Mouse (Mus musculus): ENCODE measurements around the gene Ythdf1. TPM values are rescaled to one million over a fixed set of nuclear protein-coding genes. Genes with fewer than 3 reads are reported as not detected.

Ythdf1 gene
- polyA plus RNA-seq, 1 experiment from 2014 or later, result 54.9 TPM

DNA sequence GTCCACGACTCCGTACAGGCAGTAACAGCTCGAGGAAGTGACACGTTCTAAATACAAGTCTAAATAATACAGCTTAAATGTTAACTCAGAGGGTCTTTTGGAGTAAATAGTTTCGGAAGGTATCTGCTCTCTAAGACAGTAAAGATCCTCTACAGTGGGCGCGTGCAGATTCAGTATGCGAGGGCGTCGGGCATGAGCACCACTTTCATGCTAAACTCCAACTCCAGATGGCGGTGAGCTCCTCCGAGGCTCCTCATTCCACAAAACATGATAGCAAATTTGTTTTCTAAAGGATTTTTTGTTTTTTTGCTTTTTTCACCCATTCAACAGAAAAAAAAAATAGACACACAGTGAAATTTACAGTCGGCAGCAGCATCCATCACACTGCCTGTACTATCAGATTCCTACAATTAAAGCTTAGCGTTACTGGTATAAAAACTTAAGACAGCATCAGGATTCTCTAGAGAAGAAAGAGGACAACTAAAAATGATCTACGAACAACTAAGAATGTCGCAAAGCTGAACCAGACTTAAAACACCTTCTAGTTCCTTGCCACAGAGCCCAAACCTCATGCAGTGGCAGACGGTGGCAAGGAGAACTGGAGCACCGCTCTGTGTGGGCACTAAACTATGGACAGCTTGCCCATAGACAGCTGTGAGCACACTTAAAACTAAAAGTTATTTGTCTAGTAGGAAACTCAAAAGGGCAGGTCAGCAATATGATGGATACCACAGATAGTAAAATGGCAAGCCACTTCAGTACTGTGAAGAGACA lies 16.1 kb downstream of the Ythdf1 start:
- Histone ChIP-seq H3K4me2 (no peak overlapping the region), H3K27ac (replicated peaks) (no peak overlapping the region), H3K9me3 (no peaks in the 10 kb centered on the region), H3K4me3 (no peak overlapping the region), H3K27me3 (no peaks in the 10 kb centered on the region), H3K36me3 (peaks cover 13% of the 10 kb centered on the region), H3K4me1 (replicated peaks) (peaks cover 8% of the 10 kb centered on the region; the same call in 1 of the 2 replicates), H3K9ac (no peak overlapping the region)
- no peak for ATAC-seq (ENCODE audit: low FRiP score, low read depth)
- WGBS, result 92% methylated on average over 18 of the region's 18 CpGs

GRCm38 (mm10) chr2:180902086-180902485 lies 18.7 kb downstream of the Ythdf1 start:
- Histone ChIP-seq H3K4me1 (replicated peaks) (peaks cover 26% of the 10 kb centered on the region), H3K27me3 (no peaks in the 10 kb centered on the region), H3K9ac (no peak overlapping the region), H3K9me3 (no peaks in the 10 kb centered on the region), H3K27ac (replicated peaks) (no peak overlapping the region), H3K4me3 (no peak overlapping the region), H3K36me3 (peaks cover 6% of the 10 kb centered on the region), H3K4me2 (no peak overlapping the region)
- WGBS, result 34% methylated on average over 2 of the region's 2 CpGs
- no peak for ATAC-seq (ENCODE audit: low FRiP score, low read depth)

DNA sequence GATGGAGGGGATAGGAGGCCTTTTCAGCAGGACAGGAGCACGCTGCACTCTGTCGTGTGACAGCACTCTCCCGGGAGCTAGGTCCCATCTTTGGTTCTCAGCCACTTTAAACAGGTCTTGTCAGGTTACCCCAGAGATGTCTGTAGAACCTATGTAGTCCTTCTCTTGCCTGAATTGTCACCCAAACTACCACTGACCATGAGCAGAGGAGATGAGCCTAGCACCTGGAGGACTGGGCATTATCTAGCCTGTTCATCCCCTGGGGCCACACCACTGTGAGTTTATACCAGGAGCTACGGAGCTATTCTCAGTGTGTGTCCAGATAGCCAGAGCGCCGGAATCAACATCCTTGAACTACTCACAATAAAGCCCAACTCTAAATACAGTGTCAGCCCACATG lies 22.9 kb downstream of the Ythdf1 start:
- Histone ChIP-seq H3K9ac (no peak overlapping the region), H3K4me3 (no peak overlapping the region), H3K36me3 (no peaks in the 10 kb centered on the region; the same call in 1 of the 2 replicates), H3K4me1 (replicated peaks) (peaks cover 44% of the 10 kb centered on the region), H3K27me3 (no peaks in the 10 kb centered on the region), H3K9me3 (no peaks in the 10 kb centered on the region), H3K27ac (replicated peaks) (peak overlapping the region; percentile 98), H3K4me2 (no peak overlapping the region)
- ATAC-seq (ENCODE audit: low FRiP score, low read depth), result no peak
- WGBS, result 57% methylated on average over 6 of the region's 6 CpGs

- 0 out of 2 replicates have a peak overlapping the region, but pooled peaks have one; percentile 99 for H3K9ac ChIP-seq
- peaks cover 44% of the 10 kb centered on the region for H3K4me1 ChIP-seq (replicated peaks)
- no peak for ATAC-seq (ENCODE audit: low FRiP score, low read depth)
- H3K27ac ChIP-seq (replicated peaks), result peak overlapping the region; percentile 98
- H3K9me3 ChIP-seq, result no peaks in the 10 kb centered on the region
- peak overlapping the region; percentile 63; the same call in 1 of the 2 replicates for H3K4me2 ChIP-seq
- H3K4me3 ChIP-seq, result no peak overlapping the region
- no peaks in the 10 kb centered on the region for H3K27me3 ChIP-seq
- no peaks in the 10 kb centered on the region for H3K36me3 ChIP-seq
- 49% methylated on average over 15 of the region's 15 CpGs for WGBS
Observed at GRCm38 (mm10) chr2:180896819-180897625, 23.7 kb downstream of the Ythdf1 start.

GRCm38 (mm10) chr2:180895837-180896525 lies 24.8 kb downstream of the Ythdf1 start:
- Histone ChIP-seq H3K36me3 (no peaks in the 10 kb centered on the region), H3K4me3 (peak overlapping the region; percentile 80), H3K4me1 (replicated peaks) (peaks cover 50% of the 10 kb centered on the region), H3K9me3 (no peaks in the 10 kb centered on the region), H3K27me3 (no peaks in the 10 kb centered on the region), H3K27ac (replicated peaks) (peak overlapping the region; percentile 98), H3K9ac (peak overlapping the region; percentile 99), H3K4me2 (peak overlapping the region; percentile 63)
- no peak for ATAC-seq (ENCODE audit: low FRiP score, low read depth)
- WGBS, result 64% methylated on average over 11 of the region's 11 CpGs

- WGBS, result 38% methylated on average over 3 of the region's 3 CpGs
- Histone ChIP-seq H3K27ac (replicated peaks) (peak overlapping the region; percentile 98), H3K36me3 (no peaks in the 10 kb centered on the region), H3K4me2 (peak overlapping the region; percentile 63), H3K4me1 (replicated peaks) (peaks cover 56% of the 10 kb centered on the region), H3K4me3 (peak overlapping the region; percentile 80), H3K9me3 (no peaks in the 10 kb centered on the region), H3K27me3 (no peaks in the 10 kb centered on the region), H3K9ac (peak overlapping the region; percentile 99)
- ATAC-seq (ENCODE audit: low FRiP score, low read depth), result no peak
Observed at GRCm38 (mm10) chr2:180895321-180895720, 25.4 kb downstream of the Ythdf1 start.

DNA sequence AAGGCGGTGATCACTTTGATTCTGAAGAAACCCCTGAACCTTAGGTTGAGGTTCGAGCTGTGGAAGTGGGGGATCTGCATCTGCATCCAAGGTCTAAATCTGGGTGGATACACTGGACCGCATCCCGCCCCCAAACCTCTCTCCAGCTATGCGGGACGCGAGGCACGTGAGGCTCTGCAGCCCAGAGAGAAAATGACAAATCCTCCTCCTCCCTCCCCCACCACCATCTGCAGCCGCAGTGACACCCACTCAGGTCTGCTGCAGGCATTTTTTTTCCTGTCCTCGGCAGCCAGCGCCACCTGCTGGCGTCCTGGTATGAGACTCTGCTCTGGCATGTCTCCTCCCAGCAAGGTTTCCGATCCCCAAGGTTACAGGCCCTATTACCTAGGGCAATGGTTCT lies 26.0 kb downstream of the Ythdf1 start:
- WGBS, result 1% methylated on average over 12 of the region's 13 CpGs
- Histone ChIP-seq H3K27me3 (no peaks in the 10 kb centered on the region), H3K4me2 (peak overlapping the region; percentile 63), H3K9ac (peak overlapping the region; percentile 99), H3K36me3 (no peaks in the 10 kb centered on the region), H3K4me3 (peak overlapping the region; percentile 80), H3K9me3 (no peaks in the 10 kb centered on the region), H3K27ac (replicated peaks) (peak overlapping the region; percentile 98), H3K4me1 (replicated peaks) (peaks cover 62% of the 10 kb centered on the region)
- ATAC-seq (ENCODE audit: low FRiP score, low read depth), result peak; percentile 63

DNA sequence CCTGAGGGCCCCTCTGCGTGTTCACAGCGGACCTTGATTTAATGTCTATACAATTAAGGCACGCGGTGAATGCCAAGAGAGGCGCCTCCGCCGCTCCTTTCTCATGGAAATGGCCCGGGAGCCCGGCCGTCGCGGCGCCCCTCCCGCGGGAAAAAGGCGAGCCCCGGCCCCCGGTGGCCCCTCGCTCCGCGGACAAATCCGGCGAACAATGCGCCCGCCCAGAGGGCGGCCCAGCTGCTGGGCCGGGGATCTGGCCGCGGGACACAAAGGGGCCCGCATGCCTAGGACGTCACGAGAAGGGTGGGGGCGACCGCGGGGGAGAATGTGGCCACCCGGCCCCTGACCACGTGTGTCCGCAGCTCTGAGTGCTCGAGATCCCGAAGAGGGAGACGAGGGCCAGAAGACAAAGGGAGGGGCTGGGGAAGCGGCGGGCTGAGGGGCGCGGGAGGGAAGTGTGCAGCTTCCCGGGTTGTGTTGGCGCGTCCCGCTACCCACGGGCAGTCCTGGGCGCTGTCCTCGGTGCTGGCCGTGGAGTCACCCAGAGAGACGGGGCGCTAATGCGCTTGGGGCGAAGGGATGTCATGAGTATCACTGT lies 26.6 kb downstream of the Ythdf1 start:
- H3K27me3 ChIP-seq, result no peaks in the 10 kb centered on the region
- peak overlapping the region; percentile 80 for H3K4me3 ChIP-seq
- H3K36me3 ChIP-seq, result no peaks in the 10 kb centered on the region
- H3K9me3 ChIP-seq, result no peaks in the 10 kb centered on the region
- 1% methylated on average over 57 of the region's 57 CpGs for WGBS
- peak; percentile 2; the same call in 1 of the 2 replicates for ATAC-seq (ENCODE audit: low FRiP score, low read depth)
- peak overlapping the region; percentile 99 for H3K9ac ChIP-seq
- peak overlapping the region; percentile 98 for H3K27ac ChIP-seq (replicated peaks)
- H3K4me1 ChIP-seq (replicated peaks), result peaks cover 68% of the 10 kb centered on the region
- peak overlapping the region; percentile 63 for H3K4me2 ChIP-seq

- no peaks in the 10 kb centered on the region for H3K36me3 ChIP-seq
- H3K9me3 ChIP-seq, result no peaks in the 10 kb centered on the region
- peaks cover 71% of the 10 kb centered on the region for H3K4me1 ChIP-seq (replicated peaks)
- 0% methylated on average over 30 of the region's 50 CpGs for WGBS
- ATAC-seq (ENCODE audit: low FRiP score, low read depth), result peak; percentile 2; the same call in 1 of the 2 replicates
- peak overlapping the region; percentile 99 for H3K9ac ChIP-seq
- no peaks in the 10 kb centered on the region for H3K27me3 ChIP-seq
- peak overlapping the region; percentile 98 for H3K27ac ChIP-seq (replicated peaks)
- H3K4me3 ChIP-seq, result peak overlapping the region; percentile 80
- H3K4me2 ChIP-seq, result peak overlapping the region; percentile 63
Observed at GRCm38 (mm10) chr2:180893537-180894028, 27.2 kb downstream of the Ythdf1 start.

DNA sequence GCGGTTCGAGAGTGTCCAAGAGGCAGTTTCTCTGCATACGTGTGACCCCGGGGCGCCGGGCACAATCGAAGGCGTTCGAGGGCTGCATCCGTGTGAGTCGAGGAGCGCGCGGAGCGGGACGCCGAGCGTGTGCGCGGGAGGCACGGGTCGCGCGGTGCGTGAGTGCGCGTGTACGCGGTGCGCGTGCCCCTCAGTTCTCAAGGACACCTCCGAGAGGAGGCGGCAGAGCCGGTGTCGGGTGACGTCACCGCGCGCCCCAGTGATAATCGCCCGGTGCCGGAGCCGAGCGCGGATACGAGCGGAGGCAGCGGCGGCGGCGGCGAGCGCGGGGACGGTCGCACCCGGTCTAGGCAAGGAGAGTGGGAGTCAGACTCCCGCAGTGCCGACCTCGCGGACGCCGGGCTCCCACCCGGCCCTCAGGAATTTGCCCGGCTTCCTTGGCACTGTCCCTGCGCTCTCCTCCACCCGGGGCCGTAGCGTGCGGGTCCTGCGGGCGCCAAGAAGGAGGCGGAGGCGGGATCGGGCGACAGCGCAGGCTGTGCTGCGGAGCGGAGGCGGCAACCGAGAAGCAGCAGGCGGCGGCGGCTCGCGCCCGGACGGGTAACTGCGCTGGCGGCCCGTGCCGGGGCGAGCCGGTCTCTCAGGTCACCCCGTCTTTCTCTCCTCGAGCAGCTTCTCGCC lies 27.8 kb downstream of the Ythdf1 start:
- WGBS, result under 1% methylated on average over 89 of the region's 97 CpGs
- Histone ChIP-seq H3K4me3 (peak overlapping the region; percentile 80), H3K4me2 (peak overlapping the region; percentile 63), H3K27me3 (no peaks in the 10 kb centered on the region), H3K4me1 (replicated peaks) (peaks cover 68% of the 10 kb centered on the region), H3K27ac (replicated peaks) (peak overlapping the region; percentile 98), H3K9me3 (no peaks in the 10 kb centered on the region), H3K9ac (peak overlapping the region; percentile 99), H3K36me3 (no peaks in the 10 kb centered on the region)
- peak; percentile 70 for ATAC-seq (ENCODE audit: low FRiP score, low read depth)

GRCm38 (mm10) chr2:180891835-180892323 lies 28.9 kb downstream of the Ythdf1 start:
- Histone ChIP-seq H3K27ac (replicated peaks) (peak overlapping the region; percentile 98), H3K27me3 (no peaks in the 10 kb centered on the region), H3K9ac (peak overlapping the region; percentile 99), H3K4me3 (peak overlapping the region; percentile 80), H3K4me1 (replicated peaks) (peaks cover 57% of the 10 kb centered on the region), H3K9me3 (no peaks in the 10 kb centered on the region), H3K36me3 (no peaks in the 10 kb centered on the region), H3K4me2 (peak overlapping the region; percentile 63)
- WGBS, result 4% methylated on average over 9 of the region's 9 CpGs
- no peak for ATAC-seq (ENCODE audit: low FRiP score, low read depth)
